Mouse (Mus musculus) CH12.LX (cell line): ENCODE measurements around the gene Daglb. TPM values are rescaled to one million over a fixed set of nuclear protein-coding genes. Genes with fewer than 3 reads are reported as not detected.

ENCODE experiments used
- DNase-seq: peaks from one replicate; pipeline ENCODE4 v3.0.0-alpha.2; 2013; ENCODE audit errors: extremely low read depth
- H3K27ac ChIP-seq: 2 replicates; pipeline ENCODE4 v1.5.1; 2012; ENCODE audit warnings: low read depth, mild to moderate bottlenecking, control low read depth, moderate library complexity; ENCODE audit not compliant: insufficient read depth
- H3K27me3 ChIP-seq: replicated peaks from 2 replicates; pipeline ENCODE3; 2012; ENCODE audit warnings: inconsistent platforms
- H3K36me3 ChIP-seq, 2 experiments: replicated peaks in 1 of 2; 2 replicates each; pipeline versions ENCODE3 to v1.6.1; 2012; ENCODE audit warnings: inconsistent platforms in 1 of 2, low read length in 1 of 2, mild to moderate bottlenecking in 1 of 2, mixed read lengths in 1 of 2, moderate library complexity in 1 of 2; ENCODE audit not compliant: control insufficient read depth in 1 of 2, insufficient read depth in 1 of 2
- H3K4me1 ChIP-seq, 2 experiments: 2 replicates each; pipeline ENCODE4 v1.6.1; 2012; ENCODE audit warnings: inconsistent platforms in 1 of 2, moderate library complexity in 1 of 2; ENCODE audit not compliant: insufficient read depth in 2 of 2, control insufficient read depth in 1 of 2
- H3K4me2 ChIP-seq: 2 replicates; pipeline ENCODE4 v1.6.1; 2012; ENCODE audit warnings: low read depth, mild to moderate bottlenecking, control low read depth; ENCODE audit not compliant: poor library complexity, insufficient read depth, severe bottlenecking
- H3K4me3 ChIP-seq, 3 experiments: fragments of 150-350 bp in 1 of 3; sonication (generic) in 1 of 3; replicated peaks in 1 of 3; 2 replicates each; pipeline versions ENCODE3 to v1.5.1; 2011 to 2012; ENCODE audit warnings: low read depth in 2 of 3, low read length in 2 of 3, mild to moderate bottlenecking in 2 of 3, moderate library complexity in 2 of 3, control low read depth in 1 of 3, improper control_type of control experiment in 1 of 3, inconsistent platforms in 1 of 3, mixed read lengths in 1 of 3; ENCODE audit not compliant: poor library complexity in 1 of 3
- H3K79me2 ChIP-seq: replicated peaks from 2 replicates; pipeline ENCODE4 v1.6.1; 2012; ENCODE audit warnings: mild to moderate bottlenecking, moderate library complexity; ENCODE audit not compliant: control insufficient read depth, poor library complexity, insufficient read depth, severe bottlenecking; ENCODE audit errors: extremely low read depth
- H3K9ac ChIP-seq: 2 replicates; pipeline ENCODE4 v1.6.1; 2012; ENCODE audit warnings: low read depth, mild to moderate bottlenecking, control low read depth, moderate library complexity; ENCODE audit not compliant: insufficient read depth
- H3K9me3 ChIP-seq: replicated peaks from 2 replicates; pipeline ENCODE3; 2012; ENCODE audit warnings: low read length, inconsistent platforms, mixed read lengths
- CHD1 ChIP-seq: IDR thresholded peaks from 2 replicates; pipeline ENCODE4 v1.6.1; 2012; ENCODE audit warnings: low read depth, low read length, improper control_type of control experiment, inconsistent platforms
- E2F4 ChIP-seq: IDR thresholded peaks from 2 replicates; pipeline ENCODE4 v1.6.1; 2011; ENCODE audit warnings: low read depth, low read length, improper control_type of control experiment; ENCODE audit not compliant: insufficient replicate concordance
- ELF1 ChIP-seq: IDR thresholded peaks from 2 replicates; pipeline ENCODE4 v1.6.1; 2014; ENCODE audit warnings: low read depth, mild to moderate bottlenecking, inconsistent platforms, low read length, improper control_type of control experiment
- ETS1 ChIP-seq: conservative IDR thresholded peaks from 2 replicates; pipeline ENCODE4 v1.6.1; 2012; ENCODE audit warnings: low read depth, mild to moderate bottlenecking, inconsistent platforms, low read length, improper control_type of control experiment, moderate library complexity
- HCFC1 ChIP-seq: IDR thresholded peaks from 2 replicates; pipeline ENCODE4 v1.6.1; 2012; ENCODE audit warnings: low read depth, mild to moderate bottlenecking, inconsistent platforms, low read length, improper control_type of control experiment
- JUND ChIP-seq: conservative IDR thresholded peaks from 2 replicates; pipeline ENCODE4 v1.6.1; 2011; ENCODE audit warnings: low read depth, low read length, improper control_type of control experiment
- KAT2A ChIP-seq: IDR thresholded peaks from 2 replicates; pipeline ENCODE4 v1.6.1; 2012; ENCODE audit warnings: low read length, improper control_type of control experiment, inconsistent platforms; ENCODE audit not compliant: insufficient replicate concordance
- MAX ChIP-seq: IDR thresholded peaks from 2 replicates; pipeline ENCODE4 v1.6.1; 2011; ENCODE audit warnings: low read length, improper control_type of control experiment
- MAZ ChIP-seq: IDR thresholded peaks from 2 replicates; pipeline ENCODE4 v1.6.1; 2012; ENCODE audit warnings: low read depth, mild to moderate bottlenecking, inconsistent platforms, low read length, improper control_type of control experiment, moderate library complexity
- MEF2A ChIP-seq: IDR thresholded peaks from 2 replicates; pipeline ENCODE4 v1.6.1; 2014; ENCODE audit warnings: low read depth, mild to moderate bottlenecking, inconsistent platforms, low read length, improper control_type of control experiment, borderline replicate concordance
- NRF1 ChIP-seq: IDR thresholded peaks from 2 replicates; pipeline ENCODE4 v1.6.1; 2014; ENCODE audit warnings: low read depth, mild to moderate bottlenecking, inconsistent platforms, low read length, improper control_type of control experiment, moderate library complexity
- POLR2A ChIP-seq: IDR thresholded peaks from 2 replicates; pipeline ENCODE4 v1.6.1; 2011; ENCODE audit warnings: low read depth, mild to moderate bottlenecking, improper control_type of control experiment, low read length
- POLR2AphosphoS2 ChIP-seq: IDR thresholded peaks from 2 replicates; pipeline ENCODE4 v1.6.1; 2011; ENCODE audit warnings: low read depth, low read length, improper control_type of control experiment
- RAD21 ChIP-seq: IDR thresholded peaks from 2 replicates; pipeline ENCODE4 v1.6.1; 2011; ENCODE audit warnings: low read depth, mild to moderate bottlenecking, low read length, improper control_type of control experiment, moderate library complexity
- SIN3A ChIP-seq: IDR thresholded peaks from 2 replicates; pipeline ENCODE4 v1.6.1; 2012; ENCODE audit warnings: low read length, improper control_type of control experiment, inconsistent platforms
- TBP ChIP-seq: conservative IDR thresholded peaks from 2 replicates; pipeline ENCODE4 v1.6.1; 2011; ENCODE audit warnings: low read depth, low read length, improper control_type of control experiment
- UBTF ChIP-seq: IDR thresholded peaks from 2 replicates; pipeline ENCODE4 v1.6.1; 2012; ENCODE audit warnings: low read depth, mild to moderate bottlenecking, inconsistent platforms, low read length, improper control_type of control experiment, moderate library complexity
- USF1 ChIP-seq: IDR thresholded peaks from 2 replicates; pipeline ENCODE4 v1.6.1; 2014; ENCODE audit warnings: low read depth, mild to moderate bottlenecking, inconsistent platforms, low read length, improper control_type of control experiment
- USF2 ChIP-seq: conservative IDR thresholded peaks from 2 replicates; pipeline ENCODE4 v1.6.1; 2011; ENCODE audit warnings: low read depth, low read length, improper control_type of control experiment
- ZC3H11A ChIP-seq: IDR thresholded peaks from 2 replicates; pipeline ENCODE4 v1.6.1; 2012; ENCODE audit warnings: low read depth, mild to moderate bottlenecking, inconsistent platforms, low read length, improper control_type of control experiment
- dilution Hi-C: fragments of 300-500 bp; cut with MboI; formaldehyde crosslinking; loops from 2 replicates; pipeline ENCODE4 v1.14.3; 2020; ENCODE audit warnings: low sequenced_read_pairs; ENCODE audit not compliant: extremely low pct_unique_long_range_greater_than_20kb, extremely low pct_ligation_motif_present
- in situ Hi-C: fragments of 300-500 bp; cut with MboI; formaldehyde crosslinking; loops from 3 replicates; pipeline ENCODE4 v1.14.3; 2019; ENCODE audit warnings: low sequenced_read_pairs, low pct_ligation_motif_present, low pct_unique_long_range_greater_than_20kb, mixed read lengths
- polyA plus RNA-seq: library from polyadenylated mRNA; unstranded; fragments of >175 nt; gene quantifications from 2 replicates; pipeline ENCODE4 v1.2.1, GENCODE M21; 2012; ENCODE audit warnings: low read depth; ENCODE audit not compliant: insufficient read length
- total RNA-seq, 2 experiments: library from RNA; depleted of rRNA; stranded (reverse); fragments of 300-350 nt in 1 of 2; fragments of >200 nt in 1 of 2; gene quantifications; 2 replicates each; pipeline ENCODE4 v1.2.3; 2012 to 2014

The Daglb gene
- total and polyA plus RNA-seq, 3 experiments = 10.4 to 11.9 (median 11.4) TPM

- Histone ChIP-seq H3K27me3 (no peaks in the 10 kb centered on the region), H3K4me1 (peaks cover 2 to 11% of the 10 kb centered on the region in 2 experiments; a peak in 3 of 4 replicates), H3K79me2 (peaks cover 22% of the 10 kb centered on the region), H3K27ac (no peak overlapping the region), H3K36me3 (peaks cover 0 to 1% of the 10 kb centered on the region in 2 experiments), H3K4me2 (no peak overlapping the region), H3K4me3 (no peak overlapping the region), H3K9ac (no peak overlapping the region), H3K9me3 (no peaks in the 10 kb centered on the region)
- DNase-seq = no peak
- dilution Hi-C loops = no loop called here
- in situ Hi-C loops = no loop called here
- TF ChIP-seq MAX = no peak
- no peak for TF ChIP-seq ETS1
- no peak for TF ChIP-seq CHD1
- TF ChIP-seq UBTF = no peak
These were observed 66.3 kb downstream of the Daglb start for GRCm38 (mm10) chr5:143530715-143531114.

- no peak overlapping the region for H3K9ac ChIP-seq
- DNase-seq = no peak
- H3K4me3 ChIP-seq = no peak overlapping the region
- no peaks in the 10 kb centered on the region for H3K9me3 ChIP-seq
- no peak overlapping the region for H3K27ac ChIP-seq
- H3K4me2 ChIP-seq = no peak overlapping the region
- peaks cover 3% of the 10 kb centered on the region for H3K27me3 ChIP-seq
- no peaks in the 10 kb centered on the region for H3K36me3 ChIP-seq
- in situ Hi-C loops (no loop called here), dilution Hi-C loops (no loop called here)
- H3K4me1 ChIP-seq = peaks cover 0 to 2% of the 10 kb centered on the region in 2 experiments; a peak in 1 of 4 replicates
- no peaks in the 10 kb centered on the region for H3K79me2 ChIP-seq
- TF ChIP-seq MEF2A = no peak
- no peak for TF ChIP-seq USF2
- no peak for TF ChIP-seq USF1
- TF ChIP-seq NRF1 = no peak
- no peak for TF ChIP-seq ZC3H11A
- TF ChIP-seq SIN3A = no peak
- no peak for TF ChIP-seq JUND
- TF ChIP-seq ELF1 = no peak
- no peak for TF ChIP-seq CHD1
- TF ChIP-seq RAD21 = no peak
- TF ChIP-seq KAT2A = no peak
- TF ChIP-seq TBP = no peak
- TF ChIP-seq POLR2A = no peak
- no peak for TF ChIP-seq POLR2AphosphoS2
- TF ChIP-seq MAZ = no peak
- TF ChIP-seq E2F4 = no peak
- no peak for TF ChIP-seq MAX
- no peak for TF ChIP-seq HCFC1
- TF ChIP-seq, all 38 proteins: peak for 0
These were observed 70.5 kb downstream of the Daglb start for GRCm38 (mm10) chr5:143534922-143535321.
